Mouse (Mus musculus) small intestine, adult 2 months (tissue): ENCODE results near the gene Sh3pxd2a.
A peak's percentile ranks its signal among the peaks of the same experiment; 100 is the strongest.

Source experiments
- CTCF ChIP-seq: fragments of 200-500 bp; IDR thresholded peaks from 2 replicates; pipeline ENCODE4 v1.5.1; 2012; ENCODE audit warnings: low read depth, mild to moderate bottlenecking, control low read depth, inconsistent platforms, low read length, moderate library complexity, mixed read lengths; ENCODE audit not compliant: insufficient replicate concordance, insufficient read length; ENCODE audit errors: extremely low read depth
- POLR2A ChIP-seq: fragments of 200-500 bp; IDR thresholded peaks from 2 replicates; pipeline ENCODE4 v1.6.1; 2012; ENCODE audit warnings: low read depth, mild to moderate bottlenecking, control low read depth, inconsistent platforms, low read length, moderate library complexity

- TF ChIP-seq CTCF (peak; percentile 97), POLR2A (no peak)
Measured at GRCm38 (mm10) chr19:47337743-47338142, 126.5 kb downstream of the Sh3pxd2a start.
